ENCODE assay signal across 8 mouse cellular contexts in genomic region chr10:81414682-81415081, GRCm38 (mm10). TPM values are rescaled to one million over a fixed set of nuclear protein-coding genes. Genes with fewer than 3 reads are reported as not detected.
DNase-seq lines count a peak whose midpoint lies in the region; ATAC-seq lines count a peak whose summit lies in the region.

No protein-coding gene starts in this region.

- H3K27ac ChIP-seq in hindbrain, embryonic 10.5 days, result peak overlapping the region; percentile 88
- no peak overlapping the region for H3K27ac ChIP-seq in hindbrain, embryonic 16.5 days (ENCODE audit: low read depth, low read length)
- peak overlapping the region; percentile 35; the same call in 1 of the 2 replicates for H3K27ac ChIP-seq in forebrain, embryonic 13.5 days
- peak overlapping the region; percentile 42; the same call in 1 of the 2 replicates for H3K27ac ChIP-seq in kidney, embryonic 14.5 days (ENCODE audit: low read depth, low read length)

- DNase-seq in hindbrain, embryonic 10.5 days (ENCODE audit: low spot score), result no peak
- DNase-seq in lung, postnatal 36 days, result peak; percentile 80
- DNase-seq in ovary, adult 18-20 months (ENCODE audit: low spot score), result no peak
- no peak for DNase-seq in left cerebral cortex, adult 9 months (ENCODE audit: low spot score in 2 of 2)

- no peak overlapping the region for H3K9ac ChIP-seq in hindbrain, embryonic 16.5 days (ENCODE audit: low read depth, low read length)
- no peak overlapping the region for H3K9ac ChIP-seq in forebrain, embryonic 13.5 days
- no peak overlapping the region for H3K9ac ChIP-seq in kidney, embryonic 14.5 days (ENCODE audit: low read depth, low read length)

- no peak for ATAC-seq in hindbrain, embryonic 16.5 days
- ATAC-seq in forebrain, embryonic 13.5 days, result no peak
- no peak for ATAC-seq in kidney, embryonic 14.5 days (ENCODE audit: low FRiP score, low TSS enrichment)
- ATAC-seq in frontal cortex, adult (ENCODE audit: low TSS enrichment), result no peak

- no peak overlapping the region for H3K4me2 ChIP-seq in hindbrain, embryonic 16.5 days (ENCODE audit: low read length)
- H3K4me2 ChIP-seq in forebrain, embryonic 13.5 days, result no peak overlapping the region
- no peak overlapping the region for H3K4me2 ChIP-seq in kidney, embryonic 14.5 days (replicated peaks; ENCODE audit: low read depth, low read length)

- H3K4me1 ChIP-seq in hindbrain, embryonic 10.5 days (replicated peaks), result peaks cover 100% of the 10 kb centered on the region
- H3K4me1 ChIP-seq in hindbrain, embryonic 16.5 days (ENCODE audit: control insufficient read depth, insufficient read depth, low read depth, low read length), result peaks cover 60% of the 10 kb centered on the region
- H3K4me1 ChIP-seq in forebrain, embryonic 13.5 days, result peaks cover 81% of the 10 kb centered on the region
- H3K4me1 ChIP-seq in kidney, embryonic 14.5 days (ENCODE audit: control insufficient read depth, insufficient read depth, low read length), result peaks cover 80% of the 10 kb centered on the region

- H3K9me3 ChIP-seq in hindbrain, embryonic 10.5 days, result no peaks in the 10 kb centered on the region
- H3K9me3 ChIP-seq in hindbrain, embryonic 16.5 days (ENCODE audit: control insufficient read depth, low read length), result no peaks in the 10 kb centered on the region
- H3K9me3 ChIP-seq in forebrain, embryonic 13.5 days (replicated peaks), result no peaks in the 10 kb centered on the region
- no peaks in the 10 kb centered on the region for H3K9me3 ChIP-seq in kidney, embryonic 14.5 days (ENCODE audit: control insufficient read depth, low read length)

- H3K36me3 ChIP-seq in hindbrain, embryonic 10.5 days, result no peaks in the 10 kb centered on the region; the same call in 1 of the 2 replicates
- no peaks in the 10 kb centered on the region for H3K36me3 ChIP-seq in hindbrain, embryonic 16.5 days (ENCODE audit: control insufficient read depth, insufficient read depth, low read length)
- peaks cover 6% of the 10 kb centered on the region for H3K36me3 ChIP-seq in forebrain, embryonic 13.5 days (ENCODE audit: poor library complexity, severe bottlenecking)
- peaks cover 4% of the 10 kb centered on the region; the same call in 1 of the 2 replicates for H3K36me3 ChIP-seq in kidney, embryonic 14.5 days (ENCODE audit: control insufficient read depth, insufficient read depth, low read length)

- peak overlapping the region; percentile 30; the same call in 1 of the 2 replicates for H3K4me3 ChIP-seq in hindbrain, embryonic 10.5 days
- H3K4me3 ChIP-seq in hindbrain, embryonic 16.5 days (ENCODE audit: low read length), result no peak overlapping the region
- no peak overlapping the region for H3K4me3 ChIP-seq in forebrain, embryonic 13.5 days
- H3K4me3 ChIP-seq in kidney, embryonic 14.5 days (ENCODE audit: low read length), result no peak overlapping the region

- H3K27me3 ChIP-seq in hindbrain, embryonic 10.5 days (ENCODE audit: insufficient read depth, poor library complexity, severe bottlenecking), result peaks cover 43% of the 10 kb centered on the region
- H3K27me3 ChIP-seq in hindbrain, embryonic 16.5 days (replicated peaks; ENCODE audit: control insufficient read depth, insufficient read depth, low read length), result no peaks in the 10 kb centered on the region
- no peaks in the 10 kb centered on the region for H3K27me3 ChIP-seq in forebrain, embryonic 13.5 days
- no peaks in the 10 kb centered on the region for H3K27me3 ChIP-seq in kidney, embryonic 14.5 days (ENCODE audit: control insufficient read depth, insufficient read depth, low read length)

RNA-seq across cellular contexts. Expression of gene Smim24, which starts 21.8 kb away (rescaled TPM):
- polyA plus RNA-seq in hindbrain, embryonic 10.5 days (2016; fragmentation: Nextera tagmentation; extraction: Ambion mirVana), result 2.7 and 3.0 TPM in 2 replicates
- polyA plus RNA-seq in hindbrain, embryonic 16.5 days (2015; fragmentation: Nextera tagmentation; extraction: Ambion mirVana), result 1.6 and 2.3 TPM in 2 replicates
- 1.8 TPM in 2 replicates for polyA plus RNA-seq in forebrain, embryonic 13.5 days (2015; fragmentation: Nextera tagmentation; extraction: Ambion mirVana)
- 14.9 and 16.4 TPM in 2 replicates for polyA plus RNA-seq in kidney, embryonic 14.5 days (2014; fragmentation: Nextera tagmentation; extraction: Ambion mirVana)

RNA-seq across cellular contexts. Expression of gene Gm48552, which starts 25.9 kb away (rescaled TPM):
- 1.0 and 2.5 TPM in 2 replicates for polyA plus RNA-seq in hindbrain, embryonic 10.5 days (2016; fragmentation: Nextera tagmentation; extraction: Ambion mirVana)
- polyA plus RNA-seq in hindbrain, embryonic 16.5 days (2015; fragmentation: Nextera tagmentation; extraction: Ambion mirVana), result 1.5 and 2.2 TPM in 2 replicates
- polyA plus RNA-seq in forebrain, embryonic 13.5 days (2015; fragmentation: Nextera tagmentation; extraction: Ambion mirVana), result 2.1 and 2.3 TPM in 2 replicates
- polyA plus RNA-seq in kidney, embryonic 14.5 days (2014; fragmentation: Nextera tagmentation; extraction: Ambion mirVana), result 0.61 and 1.5 TPM in 2 replicates

RNA-seq across cellular contexts. Expression of gene Gm48551, which starts 30.4 kb away (rescaled TPM):
- polyA plus RNA-seq in hindbrain, embryonic 10.5 days (2016; fragmentation: Nextera tagmentation; extraction: Ambion mirVana), result 4.0 and 4.8 TPM in 2 replicates
- 7.9 and 9.4 TPM in 2 replicates for polyA plus RNA-seq in hindbrain, embryonic 16.5 days (2015; fragmentation: Nextera tagmentation; extraction: Ambion mirVana)
- polyA plus RNA-seq in forebrain, embryonic 13.5 days (2015; fragmentation: Nextera tagmentation; extraction: Ambion mirVana), result 4.2 and 5.8 TPM in 2 replicates
- polyA plus RNA-seq in kidney, embryonic 14.5 days (2014; fragmentation: Nextera tagmentation; extraction: Ambion mirVana), result 3.5 and 3.8 TPM in 2 replicates

RNA-seq across cellular contexts. Expression of gene Dohh, which starts 30.5 kb away (rescaled TPM):
- 95.8 and 98.2 TPM in 2 replicates for polyA plus RNA-seq in hindbrain, embryonic 10.5 days (2016; fragmentation: Nextera tagmentation; extraction: Ambion mirVana)
- polyA plus RNA-seq in hindbrain, embryonic 16.5 days (2015; fragmentation: Nextera tagmentation; extraction: Ambion mirVana), result 99.8 and 108 TPM in 2 replicates
- polyA plus RNA-seq in forebrain, embryonic 13.5 days (2015; fragmentation: Nextera tagmentation; extraction: Ambion mirVana), result 76.7 and 87.3 TPM in 2 replicates
- polyA plus RNA-seq in kidney, embryonic 14.5 days (2014; fragmentation: Nextera tagmentation; extraction: Ambion mirVana), result 59.2 and 73.9 TPM in 2 replicates

RNA-seq across cellular contexts. Expression of gene Fzr1, which starts 36.4 kb away (rescaled TPM):
- 138 and 143 TPM in 2 replicates for polyA plus RNA-seq in hindbrain, embryonic 10.5 days (2016; fragmentation: Nextera tagmentation; extraction: Ambion mirVana)
- polyA plus RNA-seq in hindbrain, embryonic 16.5 days (2015; fragmentation: Nextera tagmentation; extraction: Ambion mirVana), result 149 and 156 TPM in 2 replicates
- 117 and 128 TPM in 2 replicates for polyA plus RNA-seq in forebrain, embryonic 13.5 days (2015; fragmentation: Nextera tagmentation; extraction: Ambion mirVana)
- polyA plus RNA-seq in kidney, embryonic 14.5 days (2014; fragmentation: Nextera tagmentation; extraction: Ambion mirVana), result 101 and 108 TPM in 2 replicates
